Mouse (Mus musculus) kidney, adult 2 months (tissue): ENCODE results near the gene Tdpoz5. TPM values are rescaled to one million over a fixed set of nuclear protein-coding genes. Genes with fewer than 3 reads are reported as not detected.
"Not testable (repeated sequence)": the region's sequence is repeated elsewhere in the genome, so short reads cannot be mapped to it uniquely, and the experiment has no call there.

Experiments used
- DNase-seq: peaks from one replicate; pipeline ENCODE4 v3.0.0; 2021
- H3K27ac ChIP-seq: fragments of 200-500 bp; 2 replicates; pipeline ENCODE4 v1.5.1; 2012; ENCODE audit warnings: low read depth, low read length, control low read depth, inconsistent platforms; ENCODE audit not compliant: insufficient read depth
- H3K27me3 ChIP-seq: fragments of 200-500 bp; replicated peaks from 2 replicates; pipeline ENCODE4 v1.6.1; 2012; ENCODE audit warnings: mild to moderate bottlenecking, moderate library complexity, low read length, inconsistent platforms; ENCODE audit not compliant: control insufficient read depth, insufficient read depth
- H3K36me3 ChIP-seq: fragments of 200-500 bp; 2 replicates; pipeline ENCODE4 v1.6.1; 2012; ENCODE audit warnings: mild to moderate bottlenecking, moderate library complexity, low read length, inconsistent platforms; ENCODE audit not compliant: control insufficient read depth, insufficient read depth
- H3K4me1 ChIP-seq: fragments of 200-500 bp; 2 replicates; pipeline ENCODE4 v1.6.1; 2011; ENCODE audit warnings: low read length; ENCODE audit not compliant: control insufficient read depth, insufficient read depth
- H3K4me3 ChIP-seq: fragments of 200-500 bp; 2 replicates; pipeline ENCODE4 v1.5.1; 2011; ENCODE audit warnings: mild to moderate bottlenecking, low read depth, low read length, control low read depth; ENCODE audit not compliant: insufficient read depth
- WGBS: fragments of 180-500 bp; shearing (Covaris S2); methylation state at CpG from one replicate; pipeline ENCODE4 v1.1.7; 2018; 5-methylcytosine and 5-hydroxymethylcytosine counted together
- polyA plus RNA-seq: library from polyadenylated mRNA; depleted of rRNA; stranded (reverse); fragments of >200 nt; gene quantifications from 2 replicates; pipeline ENCODE4 v1.2.3, GENCODE M21; 2012; rRNA removed

Gene Tdpoz5
- not detected in 2 replicates for polyA plus RNA-seq

DNA sequence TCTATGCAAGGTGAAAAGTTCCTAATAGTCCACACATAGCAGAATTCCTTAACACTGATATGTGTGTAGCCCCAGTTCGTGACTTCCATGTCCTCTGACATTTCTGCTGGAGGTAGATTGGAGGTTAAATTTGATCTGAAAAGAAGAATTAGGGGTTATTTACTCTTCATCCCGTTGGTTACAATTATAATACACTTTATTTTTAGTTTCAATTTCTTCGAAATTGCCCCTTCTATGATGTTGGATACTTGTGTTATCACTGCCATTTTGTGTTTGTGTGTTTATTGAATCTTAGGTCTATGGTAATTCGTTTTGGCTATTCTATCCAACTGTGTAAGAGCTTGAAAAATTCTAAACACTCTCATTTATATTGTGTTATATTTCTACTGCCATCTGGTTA, at the start of gene Tdpoz5:
Gene Tdpoz5, minus strand, starts transcription at position 101 of the 400 bp plus-strand sequence.
- not testable (repeated sequence) for H3K4me3 ChIP-seq, H3K36me3 ChIP-seq, H3K27me3 ChIP-seq, H3K27ac ChIP-seq, H3K4me1 ChIP-seq, DNase-seq
- 76% methylated on average over 3 of the region's 4 CpGs for WGBS

DNA sequence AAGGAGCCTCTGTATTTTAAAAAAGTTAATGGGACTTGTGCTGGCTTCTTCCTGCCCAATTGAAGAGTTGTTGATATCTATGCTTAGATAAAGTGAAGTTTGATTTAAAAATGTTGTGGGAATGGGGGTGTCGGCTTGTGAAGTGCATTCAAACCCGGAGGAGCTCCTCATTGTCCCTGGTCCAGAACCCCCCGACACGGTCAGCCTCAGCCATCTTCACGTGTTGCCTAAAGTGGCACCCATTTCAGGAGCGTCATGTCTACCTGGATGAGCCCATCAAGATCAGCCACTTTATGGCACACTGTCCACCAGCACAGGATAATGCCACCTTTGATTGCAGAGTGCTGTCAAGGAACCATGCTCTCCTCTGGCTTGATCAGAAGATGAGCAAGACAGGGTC, 7.8 kb upstream of the Tdpoz5 start:
- DNase-seq, H3K27ac ChIP-seq, H3K4me1 ChIP-seq, H3K27me3 ChIP-seq, H3K36me3 ChIP-seq, H3K4me3 ChIP-seq: not testable (repeated sequence)
- WGBS: 94% methylated on average over 6 of the region's 6 CpGs

DNA sequence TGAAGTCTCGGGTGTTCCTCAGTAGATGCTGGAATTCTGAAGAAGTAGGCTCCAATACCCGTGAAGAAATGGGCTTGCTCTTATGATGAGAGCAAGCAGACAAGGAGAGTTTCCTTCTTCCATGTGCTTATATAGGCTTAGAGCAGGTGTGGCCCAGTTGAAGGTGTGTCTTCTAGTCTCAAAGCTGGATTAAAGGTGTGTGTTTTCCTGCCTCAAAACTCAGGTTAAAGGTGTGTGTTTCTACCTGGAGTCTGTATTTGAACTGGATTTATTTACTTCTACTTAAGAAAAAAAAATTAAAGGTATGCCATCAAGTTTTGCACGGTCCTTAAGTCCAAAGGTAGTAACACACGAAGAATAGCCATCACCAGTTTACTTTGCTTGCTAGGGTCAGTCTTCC, 17.7 kb downstream of the Tdpoz5 start, which contains the start of gene Gm9117:
Gene Gm9117, minus strand, starts transcription at position 101 of the 400 bp plus-strand sequence.
- 74% methylated on average over 4 of the region's 4 CpGs for WGBS
- not testable (repeated sequence) for H3K27me3 ChIP-seq, H3K4me1 ChIP-seq, H3K4me3 ChIP-seq, H3K36me3 ChIP-seq, DNase-seq, H3K27ac ChIP-seq

DNA sequence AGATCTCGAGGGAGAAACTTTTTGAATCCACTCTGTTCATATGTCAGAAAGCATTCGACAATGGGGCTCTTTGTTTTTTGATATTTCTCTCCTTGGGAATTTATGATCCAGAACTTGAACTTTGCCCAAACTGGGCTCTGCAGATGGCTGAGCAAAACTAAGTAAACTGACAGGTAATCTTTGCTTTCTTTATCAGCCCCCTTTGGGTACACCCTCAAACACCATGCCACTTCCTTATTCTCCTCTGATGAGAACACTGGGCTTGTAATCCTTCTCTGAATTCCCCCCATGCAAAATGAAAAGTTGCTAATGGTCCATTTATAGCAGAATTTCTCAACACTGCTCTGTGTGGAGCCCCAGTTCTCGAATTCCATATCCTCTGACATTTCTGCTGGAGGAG, 22.7 kb downstream of the Tdpoz5 start:
- not testable (repeated sequence) for DNase-seq, H3K27me3 ChIP-seq, H3K4me3 ChIP-seq, H3K27ac ChIP-seq, H3K36me3 ChIP-seq, H3K4me1 ChIP-seq
- WGBS: 56% methylated on average over 1 of the region's 3 CpGs

Other genes with a start within 250 kb of the Tdpoz5 start
- gene Gm5773, start 188.3 kb downstream of the Tdpoz5 start, polyA plus RNA-seq: not detected in 2 replicates
- gene Tdpoz4, start 164.9 kb downstream of the Tdpoz5 start, polyA plus RNA-seq: not detected in 2 replicates
- not detected in 2 replicates for gene Tdpoz3, start 135.3 kb downstream of the Tdpoz5 start, polyA plus RNA-seq
- not detected in 2 replicates for gene Gm9117, start 17.8 kb downstream of the Tdpoz5 start, polyA plus RNA-seq
- gene Gm9125, start 93.6 kb upstream of the Tdpoz5 start, polyA plus RNA-seq: not detected in 2 replicates
- gene Gm10697, start 111.3 kb upstream of the Tdpoz5 start, polyA plus RNA-seq: not detected in 2 replicates
- not detected in 2 replicates for gene Gm10696, start 216.9 kb upstream of the Tdpoz5 start, polyA plus RNA-seq
- not detected in 2 replicates for gene Gm5286, start 235.4 kb upstream of the Tdpoz5 start, polyA plus RNA-seq